Mouse (Mus musculus): ENCODE results near the gene Ppp1r12a.

DNA sequence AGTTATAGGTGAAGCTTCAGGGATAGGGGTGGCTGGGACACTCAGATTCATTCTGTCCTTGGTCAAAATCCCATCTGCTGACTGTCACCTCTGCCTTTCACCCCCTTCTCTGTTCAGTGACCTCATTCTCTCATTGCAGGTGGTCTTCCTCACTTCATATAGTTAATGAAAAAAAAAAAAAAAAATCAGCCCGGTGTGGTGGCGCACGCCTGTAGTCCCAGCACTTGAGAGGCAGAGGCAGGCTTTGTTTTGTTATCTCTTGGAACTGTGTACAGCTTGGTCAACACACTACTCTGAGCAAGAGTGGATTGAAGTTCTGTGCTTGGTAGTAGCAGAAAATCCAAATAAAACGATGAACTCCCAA lies 125.4 kb downstream of the Ppp1r12a start:
- TF ChIP-seq TAL1 (IDR thresholded peaks at IDR 0.05; ENCODE audit: low read length) (no peak), GATA1 (IDR thresholded peaks at IDR 0.05; ENCODE audit: low read length) (no peak)

Measured in erythroblast, embryonic 14.5 days (primary cell).